Mouse (Mus musculus): ENCODE data around the gene Rap1gds1.

Gene Rap1gds1

DNA sequence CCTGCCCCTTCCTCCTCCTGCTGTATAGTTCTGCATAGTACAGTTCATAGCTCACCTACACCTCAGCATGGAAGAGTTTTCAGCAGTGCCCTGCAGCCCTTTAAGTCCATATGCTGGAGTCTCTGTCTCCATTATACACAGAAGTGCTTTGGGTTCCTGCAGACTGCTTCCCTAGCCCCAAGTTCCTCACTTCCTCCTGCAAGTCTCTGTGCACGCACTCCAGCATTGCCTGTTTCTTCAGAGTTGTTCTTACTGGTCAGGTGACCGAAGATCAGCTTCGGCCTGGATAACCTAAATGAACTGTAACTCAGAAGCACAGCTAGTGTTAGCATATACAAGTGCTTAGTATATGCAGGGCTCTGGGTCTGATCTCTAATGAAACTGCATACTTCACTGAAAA lies 12.9 kb downstream of the Rap1gds1 start:
- DNase-seq (ENCODE audit: inconsistent age in 2 of 2, low spot score in 1 of 2): no peak

GRCm38 (mm10) chr3:139048701-139049622 lies 26.0 kb downstream of the Rap1gds1 start:
- no peak for DNase-seq (ENCODE audit: inconsistent age in 2 of 2, low spot score in 1 of 2)

DNA sequence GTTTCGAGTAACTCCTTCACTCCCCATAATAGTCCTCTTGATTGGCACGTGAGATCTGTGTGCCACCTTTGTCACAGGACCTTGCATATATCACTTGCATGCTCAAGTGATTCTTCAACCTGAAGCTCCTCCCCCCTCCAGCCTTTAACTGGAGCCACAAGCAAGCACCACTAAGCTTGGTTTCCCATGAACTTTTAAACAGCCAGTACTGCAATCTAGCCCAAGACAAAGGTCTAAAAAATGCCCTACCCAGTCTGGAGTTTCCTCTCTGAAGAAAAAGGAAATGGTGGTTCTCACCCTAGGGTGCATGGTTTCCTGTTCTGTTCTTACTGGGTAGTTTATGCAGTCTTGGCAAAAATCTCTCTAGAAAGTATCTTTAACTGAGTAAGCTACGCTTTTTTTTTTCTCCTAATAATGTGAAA lies 32.6 kb downstream of the Rap1gds1 start:
- no peak for DNase-seq (ENCODE audit: inconsistent age in 2 of 2, low spot score in 1 of 2)

- no peak for DNase-seq (ENCODE audit: inconsistent age in 2 of 2, low spot score in 1 of 2)
These were observed 33.1 kb downstream of the Rap1gds1 start for GRCm38 (mm10) chr3:139041921-139042320.

- no peak for DNase-seq (ENCODE audit: inconsistent age in 2 of 2, low spot score in 1 of 2)
These were observed 38.0 kb downstream of the Rap1gds1 start for GRCm38 (mm10) chr3:139037030-139037429.

DNA sequence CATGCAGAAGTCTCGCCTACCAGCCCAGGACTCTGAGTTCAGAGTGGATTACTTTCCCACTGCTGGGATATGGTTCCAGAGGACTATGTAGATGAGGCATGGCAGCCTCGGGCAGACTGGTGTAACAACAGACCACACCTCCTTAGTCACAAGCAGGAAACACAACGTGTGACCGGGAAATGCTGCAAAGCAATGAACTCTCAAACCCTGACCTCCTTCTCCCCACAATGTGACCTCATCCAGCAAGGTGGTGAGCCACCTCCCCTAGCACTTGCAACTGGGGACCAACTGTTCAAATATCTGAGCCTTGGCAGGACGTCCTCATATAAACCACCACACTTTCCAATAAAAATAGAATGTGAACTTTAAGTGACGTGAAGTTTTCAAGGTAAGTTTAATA lies 41.8 kb downstream of the Rap1gds1 start:
- no peak for DNase-seq (ENCODE audit: inconsistent age in 2 of 2, low spot score in 1 of 2)

- DNase-seq (ENCODE audit: inconsistent age in 2 of 2, low spot score in 1 of 2): no peak
These were observed 44.3 kb downstream of the Rap1gds1 start for GRCm38 (mm10) chr3:139030644-139031227.

- DNase-seq (ENCODE audit: inconsistent age in 2 of 2, low spot score in 1 of 2): no peak
These were observed 49.9 kb downstream of the Rap1gds1 start for GRCm38 (mm10) chr3:139025077-139025476.

GRCm38 (mm10) chr3:139023585-139023984 lies 51.4 kb downstream of the Rap1gds1 start:
- DNase-seq (ENCODE audit: inconsistent age in 2 of 2, low spot score in 1 of 2): no peak

DNA sequence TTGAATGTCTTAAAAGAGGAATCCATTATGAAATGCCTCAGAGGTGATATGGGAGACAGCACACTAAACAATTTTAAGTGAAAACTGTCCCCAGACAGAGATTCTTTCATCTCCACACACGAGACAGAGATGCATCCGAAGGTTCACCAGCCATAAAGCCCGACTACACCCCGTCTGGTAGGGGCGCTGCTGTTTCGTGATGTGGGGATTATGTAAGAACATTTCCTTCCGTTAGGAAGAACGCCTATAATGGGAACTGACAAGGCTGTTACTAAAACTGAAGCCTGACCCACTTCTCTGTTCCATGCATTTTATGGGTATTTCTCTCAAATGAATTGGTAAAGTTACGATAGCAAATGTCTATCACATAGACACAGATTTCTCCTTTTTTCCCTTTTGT lies 62.6 kb downstream of the Rap1gds1 start:
- DNase-seq (ENCODE audit: inconsistent age in 2 of 2, low spot score in 1 of 2): no peak

DNA sequence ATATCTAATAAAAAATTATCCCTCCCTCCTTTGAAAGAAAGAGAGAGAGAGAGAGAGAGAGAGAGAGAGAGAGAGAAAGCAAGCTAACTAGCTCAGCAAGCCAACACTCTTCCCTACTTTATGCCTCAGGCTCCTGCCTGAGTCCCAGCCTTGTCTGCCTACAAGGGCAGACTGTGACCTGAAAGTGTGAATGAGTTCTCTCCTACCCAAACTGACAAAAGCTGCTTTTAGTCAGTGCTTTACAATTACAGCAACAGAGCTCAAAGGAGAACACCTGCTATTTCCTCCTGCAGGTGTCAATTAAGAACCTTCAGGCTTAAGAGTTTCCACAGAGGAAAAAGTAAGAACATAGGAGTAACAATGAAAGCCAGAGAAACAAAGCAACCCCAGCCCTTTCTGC lies 69.3 kb downstream of the Rap1gds1 start:
- DNase-seq (ENCODE audit: inconsistent age in 2 of 2, low spot score in 1 of 2): no peak

DNA sequence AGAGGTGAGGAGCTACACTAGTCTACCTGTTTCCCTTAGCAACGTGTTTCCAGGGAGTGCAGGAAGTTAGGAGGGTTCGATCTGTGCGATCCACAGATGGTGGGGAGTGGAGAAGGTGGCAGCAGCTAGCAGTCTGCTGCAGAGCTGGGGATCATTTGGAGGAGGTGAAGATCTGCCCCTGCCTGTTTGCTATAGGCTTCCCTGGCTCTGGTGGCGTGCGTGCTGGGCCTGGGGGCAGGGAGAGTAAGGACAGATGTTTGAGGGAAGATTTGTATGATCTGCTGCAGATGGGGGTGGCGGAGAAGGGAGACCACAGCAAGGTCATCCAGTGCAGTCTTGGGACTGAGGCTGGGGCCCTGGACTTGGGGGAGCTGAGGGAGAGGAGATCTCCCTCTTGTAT lies 72.2 kb downstream of the Rap1gds1 start:
- DNase-seq (ENCODE audit: inconsistent age in 2 of 2, low spot score in 1 of 2): no peak

GRCm38 (mm10) chr3:139000071-139000867 lies 74.7 kb downstream of the Rap1gds1 start:
- DNase-seq (ENCODE audit: inconsistent age in 2 of 2, low spot score in 1 of 2): no peak

DNA sequence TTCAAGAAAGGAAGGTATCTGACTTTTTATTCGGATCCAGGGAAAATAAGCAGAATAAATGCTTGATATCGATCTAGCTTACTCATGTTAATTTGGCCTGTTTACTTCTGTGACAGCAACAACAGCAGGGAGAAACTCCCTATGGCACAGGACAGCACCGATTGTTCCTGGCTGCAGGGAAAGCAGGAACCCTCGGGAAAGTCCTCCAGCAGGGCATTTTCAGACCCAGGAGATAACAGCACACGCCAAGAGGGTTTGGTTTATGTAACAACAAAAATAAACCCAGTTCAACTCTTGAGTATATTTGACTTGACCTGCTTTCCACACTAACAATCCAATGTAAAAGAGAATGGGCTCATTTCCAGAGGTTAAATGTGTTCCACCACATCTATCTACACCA lies 81.5 kb downstream of the Rap1gds1 start:
- DNase-seq (ENCODE audit: inconsistent age in 2 of 2, low spot score in 1 of 2): no peak

GRCm38 (mm10) chr3:138991367-138991766 lies 83.6 kb downstream of the Rap1gds1 start:
- no peak for DNase-seq (ENCODE audit: inconsistent age in 2 of 2, low spot score in 1 of 2)

DNA sequence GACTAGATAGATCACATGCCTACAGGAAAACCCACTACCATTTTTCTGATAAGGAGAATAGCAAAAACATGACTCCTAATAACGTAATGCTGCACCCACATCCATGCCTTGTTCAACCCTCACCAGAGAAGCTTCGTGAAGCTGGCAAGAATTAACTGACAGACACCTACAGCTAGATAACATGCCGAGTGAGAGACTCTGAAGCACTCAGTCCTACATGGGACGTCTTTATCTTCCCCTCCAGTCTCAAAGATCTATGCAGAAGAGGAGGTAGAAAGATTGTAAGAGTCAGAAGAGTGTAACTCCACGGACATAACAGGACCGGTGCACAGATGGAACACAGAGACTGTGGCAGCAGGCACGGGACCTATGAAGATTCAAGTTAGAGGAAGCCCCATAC lies 85.9 kb downstream of the Rap1gds1 start:
- DNase-seq (ENCODE audit: inconsistent age in 2 of 2, low spot score in 1 of 2): no peak

GRCm38 (mm10) chr3:138988004-138988403 lies 87.0 kb downstream of the Rap1gds1 start:
- DNase-seq (ENCODE audit: inconsistent age in 2 of 2, low spot score in 1 of 2): peak in 1 of 2 experiments; percentile 57

- no peak for DNase-seq (ENCODE audit: inconsistent age in 2 of 2, low spot score in 1 of 2)
These were observed 92.8 kb downstream of the Rap1gds1 start for GRCm38 (mm10) chr3:138982249-138982648.

GRCm38 (mm10) chr3:138977413-138977812 lies 97.6 kb downstream of the Rap1gds1 start:
- DNase-seq (ENCODE audit: inconsistent age in 2 of 2, low spot score in 1 of 2): no peak

DNA sequence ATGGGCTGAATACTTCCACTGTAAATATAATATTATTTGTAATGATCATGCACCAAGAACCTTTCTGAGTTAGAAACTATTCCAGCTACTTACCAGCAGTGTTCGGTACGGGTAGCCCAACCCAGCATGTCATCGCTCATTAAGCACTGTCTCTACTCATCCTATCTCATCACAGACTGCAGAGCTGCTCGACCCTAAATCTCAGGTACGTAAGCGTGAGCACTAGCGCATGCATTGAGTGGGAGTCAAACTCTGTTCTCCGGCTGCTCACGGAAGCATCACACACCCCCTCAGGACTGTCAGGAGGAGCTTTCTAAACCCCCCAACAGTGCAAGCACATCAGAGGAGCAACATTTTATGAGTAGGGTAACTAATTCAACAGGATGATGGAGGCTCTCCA lies 107.4 kb downstream of the Rap1gds1 start:
- peak in 1 of 2 experiments; percentile 13 for DNase-seq (ENCODE audit: inconsistent age in 2 of 2, low spot score in 1 of 2)

- DNase-seq (ENCODE audit: inconsistent age in 2 of 2, low spot score in 1 of 2): no peak
These were observed 116.5 kb downstream of the Rap1gds1 start for GRCm38 (mm10) chr3:138958527-138958926.

DNA sequence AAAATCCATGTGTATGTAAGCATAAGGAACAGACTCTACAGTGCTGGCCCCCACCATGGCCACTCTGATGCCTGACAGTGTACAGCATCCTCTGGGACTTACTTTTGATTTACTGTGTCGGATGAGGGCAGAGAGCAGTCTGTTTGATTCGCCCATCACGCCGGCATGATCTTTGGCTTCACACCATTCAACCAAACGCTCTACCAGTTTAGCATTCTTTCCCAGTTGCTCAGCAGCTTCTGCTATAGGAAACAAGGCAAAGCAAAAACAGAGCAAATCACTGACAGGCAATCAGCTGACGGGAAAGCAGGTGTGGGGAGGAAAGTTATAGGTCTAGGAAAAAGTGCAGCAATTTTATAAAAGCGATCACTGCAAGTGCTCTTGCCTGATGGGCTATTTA lies 119.8 kb downstream of the Rap1gds1 start:
- no peak for DNase-seq (ENCODE audit: inconsistent age in 2 of 2, low spot score in 1 of 2)

Data from adrenal gland, adult (tissue).